Mouse (Mus musculus) CH12.LX (cell line): ENCODE data around the gene Cmtm3. TPM values are rescaled to one million over a fixed set of nuclear protein-coding genes. Genes with fewer than 3 reads are reported as not detected.
A peak's percentile ranks its signal among the peaks of the same experiment; 100 is the strongest.

Source experiments
- DNase-seq: peaks from one replicate; pipeline ENCODE4 v3.0.0-alpha.2; 2013; ENCODE audit errors: extremely low read depth
- H3K27ac ChIP-seq: 2 replicates; pipeline ENCODE4 v1.5.1; 2012; ENCODE audit warnings: low read depth, mild to moderate bottlenecking, control low read depth, moderate library complexity; ENCODE audit not compliant: insufficient read depth
- H3K27me3 ChIP-seq: replicated peaks from 2 replicates; pipeline ENCODE3; 2012; ENCODE audit warnings: inconsistent platforms
- H3K36me3 ChIP-seq, 2 experiments: replicated peaks in 1 of 2; 2 replicates each; pipeline versions ENCODE3 to v1.6.1; 2012; ENCODE audit warnings: inconsistent platforms in 1 of 2, low read length in 1 of 2, mild to moderate bottlenecking in 1 of 2, mixed read lengths in 1 of 2, moderate library complexity in 1 of 2; ENCODE audit not compliant: control insufficient read depth in 1 of 2, insufficient read depth in 1 of 2
- H3K4me1 ChIP-seq, 2 experiments: 2 replicates each; pipeline ENCODE4 v1.6.1; 2012; ENCODE audit warnings: inconsistent platforms in 1 of 2, moderate library complexity in 1 of 2; ENCODE audit not compliant: insufficient read depth in 2 of 2, control insufficient read depth in 1 of 2
- H3K4me2 ChIP-seq: 2 replicates; pipeline ENCODE4 v1.6.1; 2012; ENCODE audit warnings: low read depth, mild to moderate bottlenecking, control low read depth; ENCODE audit not compliant: poor library complexity, insufficient read depth, severe bottlenecking
- H3K4me3 ChIP-seq, 3 experiments: fragments of 150-350 bp in 1 of 3; sonication (generic) in 1 of 3; replicated peaks in 1 of 3; 2 replicates each; pipeline versions ENCODE3 to v1.5.1; 2011 to 2012; ENCODE audit warnings: low read depth in 2 of 3, low read length in 2 of 3, mild to moderate bottlenecking in 2 of 3, moderate library complexity in 2 of 3, control low read depth in 1 of 3, improper control_type of control experiment in 1 of 3, inconsistent platforms in 1 of 3, mixed read lengths in 1 of 3; ENCODE audit not compliant: poor library complexity in 1 of 3
- H3K79me2 ChIP-seq: replicated peaks from 2 replicates; pipeline ENCODE4 v1.6.1; 2012; ENCODE audit warnings: mild to moderate bottlenecking, moderate library complexity; ENCODE audit not compliant: control insufficient read depth, poor library complexity, insufficient read depth, severe bottlenecking; ENCODE audit errors: extremely low read depth
- H3K9ac ChIP-seq: 2 replicates; pipeline ENCODE4 v1.6.1; 2012; ENCODE audit warnings: low read depth, mild to moderate bottlenecking, control low read depth, moderate library complexity; ENCODE audit not compliant: insufficient read depth
- H3K9me3 ChIP-seq: replicated peaks from 2 replicates; pipeline ENCODE3; 2012; ENCODE audit warnings: low read length, inconsistent platforms, mixed read lengths
- BHLHE40 ChIP-seq: IDR thresholded peaks from 2 replicates; pipeline ENCODE4 v1.6.1; 2011; ENCODE audit warnings: mild to moderate bottlenecking, low read depth, low read length, improper control_type of control experiment
- CHD2 ChIP-seq: IDR thresholded peaks from 2 replicates; pipeline ENCODE4 v1.6.1; 2011; ENCODE audit warnings: low read length, improper control_type of control experiment
- CTCF ChIP-seq, 2 experiments: IDR thresholded peaks in 1 of 2; conservative IDR thresholded peaks in 1 of 2; 2 replicates each; pipeline ENCODE4 v1.5.1; 2011 to 2012; ENCODE audit warnings: low read depth in 2 of 2, low read length in 2 of 2, improper control_type of control experiment in 1 of 2, inconsistent platforms in 1 of 2, mild to moderate bottlenecking in 1 of 2, moderate library complexity in 1 of 2
- E2F4 ChIP-seq: IDR thresholded peaks from 2 replicates; pipeline ENCODE4 v1.6.1; 2011; ENCODE audit warnings: low read depth, low read length, improper control_type of control experiment; ENCODE audit not compliant: insufficient replicate concordance
- EP300 ChIP-seq: IDR thresholded peaks from 2 replicates; pipeline ENCODE4 v1.6.1; 2011; ENCODE audit warnings: low read length, improper control_type of control experiment
- HCFC1 ChIP-seq: IDR thresholded peaks from 2 replicates; pipeline ENCODE4 v1.6.1; 2012; ENCODE audit warnings: low read depth, mild to moderate bottlenecking, inconsistent platforms, low read length, improper control_type of control experiment
- IRF4 ChIP-seq: IDR thresholded peaks from 2 replicates; pipeline ENCODE4 v1.6.1; 2014; ENCODE audit warnings: low read depth, mild to moderate bottlenecking, inconsistent platforms, low read length, improper control_type of control experiment
- JUND ChIP-seq: conservative IDR thresholded peaks from 2 replicates; pipeline ENCODE4 v1.6.1; 2011; ENCODE audit warnings: low read depth, low read length, improper control_type of control experiment
- MAX ChIP-seq: IDR thresholded peaks from 2 replicates; pipeline ENCODE4 v1.6.1; 2011; ENCODE audit warnings: low read length, improper control_type of control experiment
- MEF2A ChIP-seq: IDR thresholded peaks from 2 replicates; pipeline ENCODE4 v1.6.1; 2014; ENCODE audit warnings: low read depth, mild to moderate bottlenecking, inconsistent platforms, low read length, improper control_type of control experiment, borderline replicate concordance
- MXI1 ChIP-seq: IDR thresholded peaks from 2 replicates; pipeline ENCODE4 v1.6.1; 2011; ENCODE audit warnings: mild to moderate bottlenecking, low read depth, low read length, improper control_type of control experiment
- MYC ChIP-seq: IDR thresholded peaks from 2 replicates; pipeline ENCODE4 v1.6.1; 2011; ENCODE audit warnings: low read depth, mild to moderate bottlenecking, improper control_type of control experiment, low read length
- NELFE ChIP-seq: IDR thresholded peaks from 2 replicates; pipeline ENCODE4 v1.6.1; 2011; ENCODE audit warnings: low read depth, low read length, improper control_type of control experiment
- POLR2A ChIP-seq: IDR thresholded peaks from 2 replicates; pipeline ENCODE4 v1.6.1; 2011; ENCODE audit warnings: low read depth, mild to moderate bottlenecking, improper control_type of control experiment, low read length
- RAD21 ChIP-seq: IDR thresholded peaks from 2 replicates; pipeline ENCODE4 v1.6.1; 2011; ENCODE audit warnings: low read depth, mild to moderate bottlenecking, low read length, improper control_type of control experiment, moderate library complexity
- RCOR1 ChIP-seq: conservative IDR thresholded peaks from 2 replicates; pipeline ENCODE4 v1.6.1; 2012; ENCODE audit warnings: low read depth, mild to moderate bottlenecking, inconsistent platforms, low read length, improper control_type of control experiment
- SIN3A ChIP-seq: IDR thresholded peaks from 2 replicates; pipeline ENCODE4 v1.6.1; 2012; ENCODE audit warnings: low read length, improper control_type of control experiment, inconsistent platforms
- TBP ChIP-seq: conservative IDR thresholded peaks from 2 replicates; pipeline ENCODE4 v1.6.1; 2011; ENCODE audit warnings: low read depth, low read length, improper control_type of control experiment
- UBTF ChIP-seq: IDR thresholded peaks from 2 replicates; pipeline ENCODE4 v1.6.1; 2012; ENCODE audit warnings: low read depth, mild to moderate bottlenecking, inconsistent platforms, low read length, improper control_type of control experiment, moderate library complexity
- USF1 ChIP-seq: IDR thresholded peaks from 2 replicates; pipeline ENCODE4 v1.6.1; 2014; ENCODE audit warnings: low read depth, mild to moderate bottlenecking, inconsistent platforms, low read length, improper control_type of control experiment
- USF2 ChIP-seq: conservative IDR thresholded peaks from 2 replicates; pipeline ENCODE4 v1.6.1; 2011; ENCODE audit warnings: low read depth, low read length, improper control_type of control experiment
- ZNF384 ChIP-seq: IDR thresholded peaks from 2 replicates; pipeline ENCODE4 v1.6.1; 2012; ENCODE audit warnings: low read depth, low read length, improper control_type of control experiment, inconsistent platforms
- dilution Hi-C: fragments of 300-500 bp; cut with MboI; formaldehyde crosslinking; loops from 2 replicates; pipeline ENCODE4 v1.14.3; 2020; ENCODE audit warnings: low sequenced_read_pairs; ENCODE audit not compliant: extremely low pct_unique_long_range_greater_than_20kb, extremely low pct_ligation_motif_present
- in situ Hi-C: fragments of 300-500 bp; cut with MboI; formaldehyde crosslinking; loops from 3 replicates; pipeline ENCODE4 v1.14.3; 2019; ENCODE audit warnings: low sequenced_read_pairs, low pct_ligation_motif_present, low pct_unique_long_range_greater_than_20kb, mixed read lengths
- polyA plus RNA-seq: library from polyadenylated mRNA; unstranded; fragments of >175 nt; gene quantifications from 2 replicates; pipeline ENCODE4 v1.2.1, GENCODE M21; 2012; ENCODE audit warnings: low read depth; ENCODE audit not compliant: insufficient read length
- total RNA-seq, 2 experiments: library from RNA; depleted of rRNA; stranded (reverse); fragments of 300-350 nt in 1 of 2; fragments of >200 nt in 1 of 2; gene quantifications; 2 replicates each; pipeline ENCODE4 v1.2.3; 2012 to 2014

The Cmtm3 gene
- total and polyA plus RNA-seq, 3 experiments, result 3.9 to 11.0 (median 4.3) TPM

DNA sequence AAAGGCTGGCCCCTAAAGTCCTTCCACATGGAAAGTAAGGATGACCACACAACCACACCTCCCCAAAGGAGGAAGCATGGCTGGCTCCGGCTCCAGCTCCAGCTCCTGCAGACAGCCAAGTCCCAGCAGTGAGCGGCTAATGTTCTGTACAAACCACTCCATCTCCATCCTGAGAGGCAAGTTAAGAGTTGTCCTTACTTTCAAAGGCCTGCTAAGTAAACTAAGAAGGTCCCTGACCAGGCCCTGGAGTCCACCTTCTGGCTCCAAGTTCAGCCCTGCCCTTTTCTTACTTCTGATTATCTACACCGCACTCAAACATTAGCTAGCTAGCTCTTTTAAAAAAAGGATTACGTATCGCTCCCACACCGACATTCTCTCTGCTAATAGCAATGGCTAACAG, 54.6 kb downstream of the Cmtm3 start:
- no peak overlapping the region for H3K9ac ChIP-seq
- TF ChIP-seq ZNF384 (no peak), MYC (no peak), EP300 (no peak), MXI1 (no peak), IRF4 (no peak), HCFC1 (no peak), MEF2A (no peak), BHLHE40 (no peak), E2F4 (no peak), RAD21 (no peak), USF1 (no peak), CHD2 (no peak), TBP (no peak), POLR2A (no peak), JUND (no peak), RCOR1 (no peak), MAX (no peak), NELFE (no peak), UBTF (no peak), USF2 (no peak)
- no peak for DNase-seq
- in situ Hi-C loops, result no loop called here
- H3K4me1 ChIP-seq, result peaks cover 0 to 11% of the 10 kb centered on the region in 2 experiments; a peak in 2 of 4 replicates
- no peak overlapping the region for H3K4me3 ChIP-seq
- peaks cover 15% of the 10 kb centered on the region for H3K9me3 ChIP-seq
- H3K27me3 ChIP-seq, result peaks cover 19% of the 10 kb centered on the region
- dilution Hi-C loops, result no loop called here
- H3K27ac ChIP-seq, result no peak overlapping the region
- H3K79me2 ChIP-seq, result no peaks in the 10 kb centered on the region
- H3K36me3 ChIP-seq, result no peaks in the 10 kb centered on the region
- no peak overlapping the region for H3K4me2 ChIP-seq

DNA sequence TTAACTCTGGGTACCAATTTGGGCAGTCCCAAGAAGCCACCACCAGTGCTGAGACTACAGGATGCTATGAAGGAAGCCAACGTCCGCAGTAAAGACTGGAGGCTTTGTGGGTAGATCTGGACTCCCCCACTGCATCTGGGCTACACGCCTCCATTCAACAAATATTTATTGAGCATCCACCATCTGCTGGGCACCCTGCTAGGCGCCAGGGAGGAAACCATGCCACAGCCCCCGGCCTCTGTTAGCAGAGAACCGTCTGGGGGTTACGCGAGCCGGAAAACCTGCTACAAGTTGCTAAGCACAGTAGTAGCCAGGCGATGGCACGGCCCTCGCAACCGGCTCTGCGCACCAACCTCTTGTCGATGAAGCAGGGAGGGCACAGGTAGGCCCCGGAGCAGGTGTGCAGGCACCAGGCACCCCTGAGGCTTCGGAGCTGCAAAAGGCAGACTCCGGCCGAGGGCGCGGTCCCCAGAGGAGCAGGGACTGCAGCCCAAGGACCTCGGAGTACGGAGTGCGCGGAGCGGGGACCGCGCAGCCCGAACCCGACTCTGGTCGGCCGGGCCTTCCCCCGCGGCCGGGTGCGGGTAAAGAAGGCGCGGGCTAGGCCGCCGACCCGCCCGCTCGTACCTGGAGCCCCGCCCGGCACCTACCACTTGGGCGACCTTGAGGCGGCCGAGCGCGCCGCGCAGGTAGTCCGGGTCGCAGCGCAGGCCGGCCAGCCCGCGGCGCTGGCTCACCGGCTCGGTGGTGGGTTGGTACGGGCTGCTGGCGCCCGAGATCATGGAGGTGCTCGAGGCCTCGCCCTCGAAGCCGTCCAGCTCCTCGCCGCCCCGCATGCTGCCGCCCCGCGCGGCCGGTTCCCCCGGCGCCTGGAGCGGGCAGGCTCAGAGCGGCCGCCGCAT, 55.8 kb downstream of the Cmtm3 start:
- TF ChIP-seq UBTF (peak; percentile 71; the same call in 1 of the 2 replicates), CTCF (conservative IDR thresholded peaks at IDR 0.05 in 1 of 2, IDR thresholded peaks at IDR 0.05 in 1 of 2; ENCODE audit: low read depth in 2 of 2, low read length in 2 of 2) (no peak), SIN3A (peak; percentile 53; the same call in 1 of the 2 replicates), BHLHE40 (0 out of 2 replicates have a peak, but pooled peaks have one; percentile 8)
- H3K4me1 ChIP-seq, result peaks cover 0 to 11% of the 10 kb centered on the region in 2 experiments; a peak in 2 of 4 replicates
- no peaks in the 10 kb centered on the region for H3K79me2 ChIP-seq
- DNase-seq, result no peak
- H3K9me3 ChIP-seq, result peaks cover 15% of the 10 kb centered on the region
- peak overlapping the region; percentile 21; the same call in 1 of the 2 replicates for H3K9ac ChIP-seq
- no peaks in the 10 kb centered on the region for H3K36me3 ChIP-seq
- in situ Hi-C loops (no loop called here), dilution Hi-C loops (no loop called here)
- peak overlapping the region; percentile 73 for H3K4me2 ChIP-seq
- peaks cover 19% of the 10 kb centered on the region for H3K27me3 ChIP-seq
- H3K4me3 ChIP-seq, result peak overlapping the region; percentile 48 to 65 (median 64)
- no peak overlapping the region for H3K27ac ChIP-seq
